Mouse (Mus musculus) CH12.LX (cell line): Measurements from ENCODE around the gene Rph3al.

Experiments used
- CTCF ChIP-seq, 2 experiments: IDR thresholded peaks in 1 of 2; conservative IDR thresholded peaks in 1 of 2; 2 replicates each; pipeline ENCODE4 v1.5.1; 2011 to 2012; ENCODE audit warnings: low read depth in 2 of 2, low read length in 2 of 2, improper control_type of control experiment in 1 of 2, inconsistent platforms in 1 of 2, mild to moderate bottlenecking in 1 of 2, moderate library complexity in 1 of 2
- EP300 ChIP-seq: IDR thresholded peaks from 2 replicates; pipeline ENCODE4 v1.6.1; 2011; ENCODE audit warnings: low read length, improper control_type of control experiment
- HCFC1 ChIP-seq: IDR thresholded peaks from 2 replicates; pipeline ENCODE4 v1.6.1; 2012; ENCODE audit warnings: low read depth, mild to moderate bottlenecking, inconsistent platforms, low read length, improper control_type of control experiment
- NELFE ChIP-seq: IDR thresholded peaks from 2 replicates; pipeline ENCODE4 v1.6.1; 2011; ENCODE audit warnings: low read depth, low read length, improper control_type of control experiment
- POLR2A ChIP-seq: IDR thresholded peaks from 2 replicates; pipeline ENCODE4 v1.6.1; 2011; ENCODE audit warnings: low read depth, mild to moderate bottlenecking, improper control_type of control experiment, low read length
- TCF12 ChIP-seq: IDR thresholded peaks from 2 replicates; pipeline ENCODE4 v1.6.1; 2014; ENCODE audit warnings: low read depth, mild to moderate bottlenecking, inconsistent platforms, low read length, improper control_type of control experiment

DNA sequence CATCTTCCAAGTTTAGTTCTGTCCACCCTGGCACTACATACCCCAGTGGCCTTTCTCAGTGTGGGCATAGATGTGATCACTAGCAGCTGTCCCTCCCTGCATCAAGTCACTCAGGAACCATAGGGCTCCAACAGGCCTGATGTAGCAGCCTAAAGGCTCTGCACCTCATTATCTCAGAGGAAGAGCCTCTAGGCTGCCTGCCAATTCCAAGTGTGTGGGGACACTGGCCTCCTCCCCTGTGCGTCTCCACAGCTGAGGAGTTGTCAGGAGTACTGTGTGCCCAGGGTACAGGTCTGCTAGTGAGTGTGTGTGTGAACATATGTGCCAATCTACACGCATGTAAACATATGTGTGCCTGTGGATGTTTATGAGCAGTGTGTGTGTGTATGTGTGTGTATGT, 85.7 kb downstream of the Rph3al start:
- TF ChIP-seq POLR2A (no peak), TCF12 (no peak), CTCF (conservative IDR thresholded peaks at IDR 0.05 in 1 of 2, IDR thresholded peaks at IDR 0.05 in 1 of 2; ENCODE audit: low read depth in 2 of 2, low read length in 2 of 2) (no peak), EP300 (no peak), NELFE (no peak), HCFC1 (no peak)
